Mouse (Mus musculus): Measurements from ENCODE around the gene Haus5.
A peak's percentile ranks its signal among the peaks of the same experiment; 100 is the strongest.

The Haus5 gene

DNA sequence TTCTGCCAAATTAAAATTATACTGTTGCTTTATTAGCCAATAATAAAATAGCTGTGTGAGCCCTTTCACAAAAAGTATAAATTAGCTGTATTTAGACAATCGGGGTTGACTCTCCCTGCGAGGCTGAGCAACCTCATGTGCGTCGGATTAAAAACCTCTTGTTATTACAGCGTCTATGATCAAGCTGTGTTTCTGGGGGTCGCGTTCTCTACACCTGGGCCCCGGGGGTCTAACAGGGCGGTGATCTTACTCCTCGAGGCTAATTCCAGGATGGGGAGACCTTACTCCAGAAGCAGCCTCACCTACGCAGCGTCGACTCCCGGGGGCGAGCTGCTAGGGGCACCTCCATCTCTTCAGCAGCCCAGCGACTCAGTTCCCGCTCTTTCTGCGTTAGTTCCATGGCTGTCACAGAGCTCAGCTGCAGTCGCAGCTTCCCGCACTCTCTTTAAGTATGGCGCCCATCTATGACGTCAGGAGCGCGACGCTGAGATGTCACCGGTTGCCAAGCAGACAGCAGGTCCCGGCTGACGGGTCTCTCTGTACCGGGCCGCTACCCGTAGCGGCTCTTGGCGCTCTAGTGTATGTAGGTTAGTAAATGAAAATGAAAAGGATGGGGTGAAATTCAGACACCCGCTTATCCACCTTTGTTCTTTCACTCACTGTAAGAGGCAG lies at the start of gene Haus5:
TSS of gene Haus5 (minus strand) at position 466 of the 672 bp plus-strand sequence.
- DNase-seq = peak; percentile 91

DNA sequence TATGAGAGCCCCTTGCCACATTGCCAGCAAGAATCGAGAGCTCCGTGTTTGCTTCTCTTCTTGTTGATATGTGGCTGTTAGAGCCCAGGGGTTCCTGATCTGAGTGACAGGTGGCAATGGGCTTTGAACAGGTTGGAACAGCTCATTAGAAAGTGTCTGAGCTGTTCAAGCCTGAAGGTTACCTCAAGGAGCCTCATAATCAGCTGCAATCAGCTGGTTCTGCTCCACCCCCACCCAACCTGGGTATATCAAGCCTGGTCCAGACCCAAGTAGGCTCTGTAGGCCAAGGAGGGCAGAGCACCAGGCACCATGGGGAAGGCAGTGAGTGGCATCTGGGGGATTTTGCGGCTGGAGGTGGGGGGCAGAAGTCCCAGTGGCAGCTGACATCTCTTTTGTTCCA lies 47.1 kb upstream of the Haus5 start, which contains the start of gene Atp4a:
TSS of gene Atp4a (plus strand) at position 268 of the 400 bp plus-strand sequence.
- DNase-seq = no peak

GRCm38 (mm10) chr7:30707441-30707840 lies 42.6 kb upstream of the Haus5 start:
- no peak for DNase-seq

DNA sequence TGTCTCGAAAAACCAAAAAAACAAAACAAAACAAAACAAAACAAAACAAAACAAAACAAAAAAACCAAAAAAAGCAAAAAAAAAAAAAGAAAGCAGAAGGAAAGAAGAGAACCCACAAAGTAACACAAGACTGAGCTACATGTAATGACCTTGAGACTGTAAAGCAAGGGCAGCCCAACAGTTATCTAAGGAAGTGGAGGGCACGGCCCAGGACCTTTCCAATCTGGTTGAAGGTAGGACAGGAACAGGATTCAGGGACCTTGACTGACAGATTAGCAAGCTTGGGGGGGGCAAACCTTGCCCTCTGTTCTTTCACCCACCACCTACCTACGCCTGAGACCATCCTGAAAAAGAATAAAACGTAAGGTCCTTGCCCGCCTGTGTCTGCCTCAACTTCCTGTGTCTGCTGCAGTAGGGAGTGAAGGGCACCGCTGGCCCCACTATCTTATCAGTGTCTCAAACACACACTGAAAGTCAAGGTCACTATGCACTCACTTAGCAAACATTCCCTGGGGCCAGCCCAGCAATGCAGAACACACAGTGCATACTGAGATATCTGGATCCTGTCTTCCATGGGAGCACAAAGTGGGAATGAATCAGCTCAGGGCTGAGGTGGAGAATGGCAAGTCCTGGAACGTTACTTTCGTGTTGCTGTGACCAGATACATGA lies 41.6 kb upstream of the Haus5 start:
- DNase-seq = no peak

- DNase-seq = no peak
Measured at GRCm38 (mm10) chr7:30698589-30698988, 33.8 kb upstream of the Haus5 start, which contains the start of gene 2200002J24Rik. Gene 2200002J24Rik, plus strand, starts transcription at chr7:30698926.

- no peak for DNase-seq
Measured at GRCm38 (mm10) chr7:30698101-30698500, 33.3 kb upstream of the Haus5 start.

DNA sequence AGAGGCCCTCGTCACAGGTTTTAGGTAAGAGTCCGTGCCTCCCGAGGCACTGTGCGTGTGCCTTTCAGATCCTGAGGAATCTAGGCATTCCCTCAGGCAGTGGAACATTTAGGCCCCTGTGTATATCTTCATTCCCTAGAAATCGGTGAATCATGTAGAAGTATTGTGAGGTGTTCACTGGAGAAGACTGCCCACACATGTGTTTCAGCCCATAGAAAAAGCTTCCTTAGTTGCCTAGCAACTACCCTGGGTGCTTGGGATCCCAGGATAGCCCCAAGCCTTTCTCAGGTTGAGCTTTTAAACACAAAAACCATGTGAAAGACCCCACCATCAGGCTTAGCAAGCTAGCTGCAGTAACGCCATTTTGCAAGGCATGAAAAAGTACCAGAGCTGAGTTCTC lies 23.5 kb upstream of the Haus5 start:
- no peak for DNase-seq

DNA sequence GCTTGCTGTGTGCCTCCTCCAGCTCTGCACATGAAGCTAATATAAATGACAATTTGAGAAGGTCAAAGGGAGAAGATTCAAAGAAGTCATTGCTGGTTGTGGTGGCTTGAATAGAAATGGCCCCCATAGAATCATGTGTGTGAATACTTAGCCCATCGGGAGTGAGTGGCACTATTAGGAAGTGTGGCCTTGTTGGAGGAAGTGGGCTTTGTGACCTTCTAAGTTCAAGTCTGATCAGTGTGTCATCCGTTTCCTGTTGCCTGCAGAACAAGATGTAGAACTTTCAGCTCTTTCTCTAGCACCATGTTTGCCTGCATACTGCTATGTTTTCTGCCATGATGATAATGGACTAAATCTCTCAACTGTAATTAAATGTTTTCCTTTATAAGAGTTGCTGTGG lies 18.6 kb upstream of the Haus5 start:
- DNase-seq = no peak

GRCm38 (mm10) chr7:30681897-30682296 lies 17.1 kb upstream of the Haus5 start:
- no peak for DNase-seq

DNA sequence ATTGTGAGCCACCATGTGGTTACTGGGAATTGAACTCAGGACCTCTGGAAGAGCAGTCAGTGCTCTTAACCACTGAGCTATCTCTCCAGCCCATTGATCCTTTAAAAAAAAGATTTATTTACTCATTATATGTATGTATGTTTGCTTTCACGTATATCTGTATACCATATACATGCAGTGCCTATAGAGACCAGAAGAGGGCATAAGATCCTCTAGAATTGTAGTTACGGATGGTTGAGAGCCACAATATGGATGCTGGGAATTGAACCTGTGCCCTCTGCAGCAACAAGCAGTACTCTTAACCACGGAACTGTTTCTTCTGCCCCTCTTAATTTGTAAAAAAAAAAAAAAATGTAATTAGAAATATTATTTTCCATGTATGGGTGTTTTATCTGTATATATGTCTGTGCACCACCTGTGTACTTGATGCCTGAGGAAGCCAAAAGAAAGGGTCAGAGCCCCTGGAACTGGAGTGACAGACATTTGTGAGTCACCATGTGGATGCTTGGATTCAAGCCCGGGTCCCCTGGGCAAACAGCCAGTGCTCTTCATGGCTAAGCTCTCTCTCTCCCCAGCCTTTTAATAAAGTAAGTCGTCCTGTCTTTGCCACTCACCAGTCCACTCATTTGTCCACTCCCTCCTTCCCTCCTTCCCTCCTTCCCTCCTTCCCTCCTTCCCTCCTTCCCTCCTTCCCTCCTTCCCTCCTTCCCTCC lies 13.6 kb upstream of the Haus5 start:
- peak; percentile 16 for DNase-seq

- no peak for DNase-seq
Measured at GRCm38 (mm10) chr7:30671480-30671879, 6.7 kb upstream of the Haus5 start, which contains the start of gene Pmis2. Gene Pmis2, minus strand, starts transcription at chr7:30671605.

GRCm38 (mm10) chr7:30669229-30669628 lies 4.4 kb upstream of the Haus5 start:
- no peak for DNase-seq

- no peak for DNase-seq
Measured at GRCm38 (mm10) chr7:30665321-30665720, 527 bp upstream of the Haus5 start.

- peak; percentile 98 for DNase-seq
Measured at GRCm38 (mm10) chr7:30649591-30650540, 14.9 kb downstream of the Haus5 start, which contains the start of gene Rbm42. Gene Rbm42, minus strand, starts transcription at chr7:30650317.

DNA sequence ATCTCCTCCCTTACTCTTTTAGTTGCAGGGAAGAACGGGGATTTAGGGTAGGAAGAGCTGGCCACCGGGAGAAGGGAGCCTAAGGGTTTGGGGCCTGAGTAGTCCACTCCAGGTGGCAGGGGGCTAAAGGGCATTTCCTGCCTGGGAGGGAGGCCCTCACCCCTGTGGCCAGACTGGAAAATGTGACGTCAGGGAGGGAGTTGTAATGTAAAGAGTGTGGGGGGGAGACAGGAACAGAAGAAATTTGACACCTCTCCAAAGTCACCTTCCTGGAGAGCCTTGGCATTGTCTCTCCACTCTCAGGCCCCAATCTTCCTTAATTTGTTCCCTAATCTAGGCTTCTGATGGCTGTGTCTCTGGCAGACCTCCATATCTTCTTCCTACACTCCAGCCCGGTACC lies 25.7 kb downstream of the Haus5 start:
- no peak for DNase-seq

DNA sequence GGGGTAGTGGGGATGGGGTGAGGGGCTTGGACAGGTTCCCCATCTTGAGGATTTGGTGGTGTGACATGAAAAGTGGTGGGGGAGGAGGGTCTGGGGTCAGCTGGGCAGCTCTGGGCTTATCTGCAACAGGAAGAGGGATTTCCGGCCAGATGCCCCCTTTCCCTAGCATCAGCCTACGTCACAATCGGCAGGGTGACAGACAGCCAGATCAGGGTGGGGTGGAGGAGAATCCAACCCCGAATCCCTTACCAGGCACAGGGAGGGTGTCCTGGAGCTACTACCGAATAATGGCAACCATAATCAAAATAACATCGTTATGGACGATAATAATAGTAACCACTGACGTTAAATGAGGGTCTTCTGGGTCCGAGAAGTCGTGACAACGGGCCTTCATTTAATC lies 28.4 kb downstream of the Haus5 start:
- DNase-seq = no peak

DNA sequence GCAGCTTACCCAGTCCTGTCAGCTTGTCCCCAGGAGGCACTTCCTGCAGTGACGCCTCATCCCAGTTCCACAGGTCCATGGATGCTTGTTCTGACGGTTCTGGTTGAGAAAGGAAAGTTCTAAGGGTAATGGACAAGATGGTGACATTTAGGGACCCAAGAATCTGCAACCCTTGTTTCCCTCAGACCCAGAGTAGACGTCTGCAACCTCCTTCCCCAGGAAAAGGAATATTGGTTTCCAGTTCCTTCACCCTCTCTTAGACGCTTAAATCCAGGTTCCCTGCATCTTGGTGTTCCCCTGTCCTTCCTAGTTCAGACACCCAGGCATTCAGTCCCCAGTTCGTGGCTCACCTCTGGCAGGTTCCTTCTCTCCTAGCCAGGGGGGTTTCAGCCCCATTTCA lies 29.0 kb downstream of the Haus5 start, which contains the start of gene Etv2:
TSS of gene Etv2 (minus strand) at position 101 of the 400 bp plus-strand sequence.
- DNase-seq = no peak

DNA sequence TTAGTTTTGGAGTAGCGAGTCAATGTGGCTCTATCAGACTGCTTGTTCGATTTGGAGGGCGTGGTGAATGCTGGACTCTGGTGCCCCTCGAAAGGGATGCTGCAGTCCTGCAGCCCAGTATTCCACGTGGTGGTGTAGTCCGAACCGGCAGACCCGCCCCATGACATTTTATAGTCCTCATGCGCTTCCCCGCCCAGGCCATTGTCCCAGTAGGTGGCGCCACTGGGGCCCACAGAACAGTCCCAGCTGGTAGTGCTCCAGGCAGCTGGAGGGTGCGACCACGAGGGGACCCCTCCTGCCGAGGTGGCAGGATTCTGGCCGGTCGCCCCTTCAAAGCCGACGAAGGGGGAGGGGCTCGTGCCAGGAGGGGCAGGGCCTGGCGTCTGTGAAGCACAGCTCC lies 30.2 kb downstream of the Haus5 start:
- DNase-seq = peak; percentile 38

DNA sequence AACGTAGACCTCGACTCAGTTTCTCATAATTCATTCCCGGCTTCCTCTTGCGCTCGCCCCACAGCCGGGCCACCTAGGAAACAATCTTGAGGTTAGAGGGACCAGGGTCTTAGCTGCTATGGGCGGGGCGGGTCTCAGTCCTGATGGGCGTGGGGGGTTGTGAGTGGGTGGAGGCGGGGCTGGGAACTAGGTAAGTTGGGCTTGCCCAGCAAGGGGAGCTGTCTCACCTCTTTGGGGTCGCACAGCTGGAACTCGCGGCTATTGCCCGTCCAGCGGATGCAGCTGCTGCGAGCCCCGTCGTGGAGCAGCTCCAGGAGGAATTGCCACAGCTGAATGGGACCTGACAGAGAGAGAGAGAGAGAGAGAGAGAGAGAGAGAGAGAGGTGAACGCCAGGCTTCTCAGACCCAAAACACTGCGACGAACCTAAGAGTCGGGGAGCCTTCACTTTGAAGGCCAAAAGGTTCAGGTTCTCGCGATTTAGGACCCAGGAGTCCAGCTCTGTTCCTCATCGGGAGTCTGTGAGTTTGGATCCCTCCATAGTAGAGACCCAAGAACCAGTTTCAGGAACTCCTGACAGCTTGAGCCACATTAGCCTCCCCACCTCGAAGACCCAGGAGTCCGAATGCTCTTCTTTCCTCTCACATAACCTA lies 30.9 kb downstream of the Haus5 start:
- DNase-seq = no peak

GRCm38 (mm10) chr7:30629013-30629412 lies 35.8 kb downstream of the Haus5 start:
- DNase-seq = no peak

- DNase-seq = no peak
Measured at GRCm38 (mm10) chr7:30626647-30627046, 38.1 kb downstream of the Haus5 start.

Data from lung, postnatal 14 days (tissue).